ENCODE assay signal across 11 mouse cellular contexts in the genomic region with DNA sequence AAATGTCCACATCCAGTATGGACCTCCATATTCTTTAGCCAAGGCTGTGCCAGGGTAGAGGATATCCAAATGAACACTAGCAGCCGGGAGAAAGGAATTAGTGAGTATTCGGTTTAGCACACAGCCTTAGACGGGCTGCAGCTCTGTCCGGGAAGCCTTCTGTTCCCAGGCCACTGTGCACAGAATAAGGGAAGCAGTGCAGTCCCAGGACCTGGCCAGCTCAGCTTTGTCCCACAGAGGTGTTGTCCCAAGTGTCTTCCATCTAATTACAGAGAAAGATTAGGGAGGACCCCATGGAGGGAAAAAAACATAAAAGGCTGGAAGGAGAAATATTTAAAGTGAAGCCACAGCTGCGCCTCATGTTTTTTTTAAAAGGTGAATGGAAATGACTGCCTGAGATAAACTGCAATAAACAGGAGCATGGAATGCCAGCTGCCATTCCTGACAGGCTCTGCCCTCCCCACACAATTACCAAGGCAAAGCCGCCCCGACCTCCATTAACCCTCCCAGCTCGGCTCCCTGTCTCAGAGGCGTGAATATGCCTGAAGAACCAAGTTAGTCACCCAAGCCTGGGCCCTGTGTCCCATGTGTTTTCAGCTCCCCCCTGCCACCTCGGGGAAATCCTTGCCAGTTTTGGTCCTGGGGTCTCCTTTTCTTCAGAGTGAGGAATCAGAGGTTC.
DNase-seq lines count a peak whose midpoint lies in the region; ATAC-seq and TF ChIP-seq lines count a peak whose summit lies in the region.
"Had no signal": no experiment of that assay in that cellular context is flagged by ENCODE, and none has a peak within 500 bp of the region (broad histone marks: within the 10 kb centered on the region; RNA-seq: fewer than 3 reads in every experiment).

No protein-coding gene starts in this region.

- no peak overlapping the region for H3K9ac ChIP-seq in hindbrain, postnatal 0 days (replicated peaks; ENCODE audit: low read length)
- H3K9ac ChIP-seq in embryonic facial prominence, embryonic 14.5 days (ENCODE audit: low read depth, low read length): no peak overlapping the region
- no peak overlapping the region; the same call in 1 of the 2 replicates for H3K9ac ChIP-seq in heart, embryonic 16.5 days (ENCODE audit: low read length)
- H3K9ac ChIP-seq in midbrain, embryonic 15.5 days: no peak overlapping the region
- H3K9ac ChIP-seq: embryonic facial prominence, embryonic 13.5 days had no signal

- H3K4me1 ChIP-seq in hindbrain, embryonic 10.5 days (replicated peaks): peaks cover 78% of the 10 kb centered on the region
- H3K4me1 ChIP-seq in hindbrain, postnatal 0 days (ENCODE audit: insufficient read depth, low read length): peaks cover 15% of the 10 kb centered on the region
- H3K4me1 ChIP-seq in embryonic facial prominence, embryonic 14.5 days (ENCODE audit: control insufficient read depth, insufficient read depth, low read length): peaks cover 35% of the 10 kb centered on the region
- peaks cover 66% of the 10 kb centered on the region for H3K4me1 ChIP-seq in heart, embryonic 16.5 days (ENCODE audit: control insufficient read depth, insufficient read depth, low read length)
- peaks cover 72% of the 10 kb centered on the region for H3K4me1 ChIP-seq in midbrain, embryonic 15.5 days

- H3K27ac ChIP-seq in hindbrain, embryonic 10.5 days: peak overlapping the region; percentile 80
- no peak overlapping the region; the same call in 1 of the 2 replicates for H3K27ac ChIP-seq in hindbrain, postnatal 0 days
- no peak overlapping the region for H3K27ac ChIP-seq in embryonic facial prominence, embryonic 14.5 days (replicated peaks; ENCODE audit: low read depth, low read length)
- H3K27ac ChIP-seq in heart, embryonic 16.5 days (ENCODE audit: low read length): peak overlapping the region; percentile 82
- H3K27ac ChIP-seq in midbrain, embryonic 15.5 days: peak overlapping the region; percentile 61; the same call in 1 of the 2 replicates
- H3K27ac ChIP-seq: embryonic facial prominence, embryonic 13.5 days had no signal

- no peak for TF ChIP-seq CTCF in hindbrain, postnatal 0 days (IDR thresholded peaks at IDR 0.05; ENCODE audit: low read depth)

- no peaks in the 10 kb centered on the region for H3K9me3 ChIP-seq in hindbrain, embryonic 10.5 days
- H3K9me3 ChIP-seq in hindbrain, postnatal 0 days (ENCODE audit: low read length): no peaks in the 10 kb centered on the region
- no peaks in the 10 kb centered on the region for H3K9me3 ChIP-seq in embryonic facial prominence, embryonic 14.5 days (ENCODE audit: control insufficient read depth, low read length)
- H3K9me3 ChIP-seq in heart, embryonic 16.5 days (replicated peaks; ENCODE audit: control insufficient read depth, low read length): no peaks in the 10 kb centered on the region
- no peaks in the 10 kb centered on the region for H3K9me3 ChIP-seq in midbrain, embryonic 15.5 days
- H3K9me3 ChIP-seq: embryonic facial prominence, embryonic 13.5 days had no signal

- WGBS in hindbrain, embryonic 10.5 days: 57% methylated on average over 10 of the region's 10 CpGs
- 39% methylated on average over 10 of the region's 10 CpGs for WGBS in hindbrain, postnatal 0 days
- 61% methylated on average over 10 of the region's 10 CpGs for WGBS in embryonic facial prominence, embryonic 14.5 days
- WGBS in heart, embryonic 16.5 days: 52% methylated on average over 10 of the region's 10 CpGs
- 27% methylated on average over 10 of the region's 10 CpGs for WGBS in midbrain, embryonic 15.5 days

- no peak overlapping the region for H3K4me2 ChIP-seq in hindbrain, postnatal 0 days (ENCODE audit: low read depth, low read length)
- no peak overlapping the region for H3K4me2 ChIP-seq in embryonic facial prominence, embryonic 14.5 days (ENCODE audit: low read depth, low read length)
- no peak overlapping the region; the same call in 1 of the 2 replicates for H3K4me2 ChIP-seq in heart, embryonic 16.5 days (ENCODE audit: low read depth, low read length)
- no peak overlapping the region for H3K4me2 ChIP-seq in midbrain, embryonic 15.5 days

- no peaks in the 10 kb centered on the region for H3K27me3 ChIP-seq in hindbrain, embryonic 10.5 days (ENCODE audit: insufficient read depth, poor library complexity, severe bottlenecking)
- H3K27me3 ChIP-seq in hindbrain, postnatal 0 days (ENCODE audit: insufficient read depth, low read length): no peaks in the 10 kb centered on the region
- no peaks in the 10 kb centered on the region; the same call in 1 of the 2 replicates for H3K27me3 ChIP-seq in embryonic facial prominence, embryonic 14.5 days (replicated peaks; ENCODE audit: control insufficient read depth, insufficient read depth, low read length)
- H3K27me3 ChIP-seq in heart, embryonic 16.5 days (ENCODE audit: control insufficient read depth, insufficient read depth, low read length): no peaks in the 10 kb centered on the region
- no peaks in the 10 kb centered on the region for H3K27me3 ChIP-seq in midbrain, embryonic 15.5 days (replicated peaks)
- H3K27me3 ChIP-seq: embryonic facial prominence, embryonic 13.5 days had no signal

- no peak overlapping the region for H3K4me3 ChIP-seq in hindbrain, embryonic 10.5 days
- H3K4me3 ChIP-seq in hindbrain, postnatal 0 days (ENCODE audit: low read length): no peak overlapping the region
- no peak overlapping the region for H3K4me3 ChIP-seq in embryonic facial prominence, embryonic 14.5 days (ENCODE audit: low read depth, low read length)
- no peak overlapping the region for H3K4me3 ChIP-seq in heart, embryonic 16.5 days (ENCODE audit: low read length)
- H3K4me3 ChIP-seq in midbrain, embryonic 15.5 days: no peak overlapping the region
- H3K4me3 ChIP-seq: embryonic facial prominence, embryonic 13.5 days had no signal

- no peak for DNase-seq in hindbrain, embryonic 10.5 days (ENCODE audit: low spot score)
- no peak for DNase-seq in hindbrain, postnatal 0 days (ENCODE audit: low spot score)
- no peak for DNase-seq in embryonic facial prominence, embryonic 14.5 days (ENCODE audit: low spot score)
- DNase-seq: gastrocnemius, postnatal 10 days; lung, postnatal 4 days; thymus, postnatal 14 days had no signal

- no peak for ATAC-seq in hindbrain, postnatal 0 days
- ATAC-seq in embryonic facial prominence, embryonic 14.5 days (ENCODE audit: low read depth): 0 out of 2 replicates have a peak, but pooled peaks have one; percentile 35
- ATAC-seq in heart, embryonic 16.5 days (replicated peaks; ENCODE audit: extremely low read depth, insufficient read depth, low FRiP score): no peak
- peak; percentile 56; the same call in 1 of the 2 replicates for ATAC-seq in midbrain, embryonic 15.5 days (replicated peaks)
- ATAC-seq in erythroblast, adult 5-6 weeks (replicated peaks; ENCODE audit: low FRiP score, poor library complexity, severe bottlenecking): no peak
- no peak for ATAC-seq in megakaryocyte progenitor cell, adult 5-6 weeks (replicated peaks; ENCODE audit: poor library complexity)

- no peaks in the 10 kb centered on the region for H3K36me3 ChIP-seq in hindbrain, embryonic 10.5 days
- H3K36me3 ChIP-seq in hindbrain, postnatal 0 days (ENCODE audit: insufficient read depth, low read length): no peaks in the 10 kb centered on the region
- no peaks in the 10 kb centered on the region for H3K36me3 ChIP-seq in embryonic facial prominence, embryonic 14.5 days (ENCODE audit: control insufficient read depth, insufficient read depth, low read length)
- H3K36me3 ChIP-seq in heart, embryonic 16.5 days (ENCODE audit: control insufficient read depth, insufficient read depth): no peaks in the 10 kb centered on the region
- H3K36me3 ChIP-seq in midbrain, embryonic 15.5 days (replicated peaks): no peaks in the 10 kb centered on the region
- H3K36me3 ChIP-seq: embryonic facial prominence, embryonic 13.5 days had no signal

Comparison
In these comparisons a context has a peak if more than half of its experiments do, and no peak if none do; other contexts are left out.
1. H3K27ac ChIP-seq: peak in hindbrain, embryonic 10.5 days (single experiment), heart, embryonic 16.5 days (single experiment) and midbrain, embryonic 15.5 days (single experiment); none in hindbrain, postnatal 0 days (single experiment) and embryonic facial prominence, embryonic 14.5 days (single experiment).
2. ATAC-seq: peak in embryonic facial prominence, embryonic 14.5 days (single experiment) and midbrain, embryonic 15.5 days (single experiment); none in hindbrain, postnatal 0 days (single experiment), heart, embryonic 16.5 days (single experiment), erythroblast, adult 5-6 weeks (single experiment) and megakaryocyte progenitor cell, adult 5-6 weeks (single experiment).